Mouse (Mus musculus): ENCODE measurements around the gene Ttyh2. TPM values are rescaled to one million over a fixed set of nuclear protein-coding genes. Genes with fewer than 3 reads are reported as not detected.

Ttyh2 gene
- polyA plus RNA-seq, 1 experiment from 2014 or later: 11.4 TPM

Other genes with a start within 250 kb of the Ttyh2 start
- gene Rpl38, start 6.9 kb upstream of the Ttyh2 start, polyA plus RNA-seq (2014; fragmentation: Nextera tagmentation; extraction: Ambion mirVana): 839 and 977 TPM in 2 replicates
- gene Dnaic2, start 52.0 kb downstream of the Ttyh2 start, polyA plus RNA-seq (2014; fragmentation: Nextera tagmentation; extraction: Ambion mirVana): 1.2 and 1.3 TPM in 2 replicates
- gene Kif19a, start 90.0 kb downstream of the Ttyh2 start, polyA plus RNA-seq (2014; fragmentation: Nextera tagmentation; extraction: Ambion mirVana): 0.61 and 0.94 TPM in 2 replicates
- 65.3 and 70.2 TPM in 2 replicates for gene Btbd17, start 120.5 kb downstream of the Ttyh2 start, polyA plus RNA-seq (2014; fragmentation: Nextera tagmentation; extraction: Ambion mirVana)
- gene Gpr142, start 123.5 kb downstream of the Ttyh2 start, polyA plus RNA-seq (2014; fragmentation: Nextera tagmentation; extraction: Ambion mirVana): 0.12 TPM in 1 of 2 replicates, not detected in the other
- gene Gprc5c, start 175.7 kb downstream of the Ttyh2 start, polyA plus RNA-seq (2014; fragmentation: Nextera tagmentation; extraction: Ambion mirVana): 8.9 and 10.7 TPM in 2 replicates
- 0.79 and 1.1 TPM in 2 replicates for gene Cd300a, start 214.6 kb downstream of the Ttyh2 start, polyA plus RNA-seq (2014; fragmentation: Nextera tagmentation; extraction: Ambion mirVana)

Measured in midbrain, embryonic 11.5 days (tissue).